Mouse (Mus musculus): ENCODE data around the gene Neurl4. TPM values are rescaled to one million over a fixed set of nuclear protein-coding genes. Genes with fewer than 3 reads are reported as not detected.

Neurl4 gene
- polyA plus RNA-seq, 1 experiment = 42.3 TPM

GRCm38 (mm10) chr11:69932254-69932653, 31.4 kb downstream of the Neurl4 start:
- DNase-seq (ENCODE audit: low read depth) = no peak

DNA sequence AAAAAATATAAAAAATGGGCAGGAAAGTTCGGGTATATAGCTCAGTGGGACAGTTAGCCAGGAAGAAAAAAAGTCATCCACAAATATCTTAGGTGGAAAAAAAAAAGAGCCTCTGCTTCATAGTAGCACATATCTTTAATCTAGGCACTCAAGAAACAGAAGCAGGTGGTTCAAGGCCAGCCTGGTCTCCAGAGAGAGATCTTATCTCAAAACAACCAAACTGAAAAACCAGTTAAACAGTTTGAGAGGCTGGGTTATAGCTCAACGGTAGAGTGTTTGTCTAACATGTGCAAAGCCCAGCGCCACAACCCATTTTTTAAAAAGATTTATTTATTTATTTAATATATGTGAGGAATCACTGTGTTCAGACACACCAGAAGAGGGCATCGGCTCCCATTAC, 32.2 kb downstream of the Neurl4 start:
- no peak for DNase-seq (ENCODE audit: low read depth)

- no peak for DNase-seq (ENCODE audit: low read depth)
Observed at GRCm38 (mm10) chr11:69934169-69934568, 33.3 kb downstream of the Neurl4 start.

- no peak for DNase-seq (ENCODE audit: low read depth)
Observed at GRCm38 (mm10) chr11:69934681-69935080, 33.8 kb downstream of the Neurl4 start.

DNA sequence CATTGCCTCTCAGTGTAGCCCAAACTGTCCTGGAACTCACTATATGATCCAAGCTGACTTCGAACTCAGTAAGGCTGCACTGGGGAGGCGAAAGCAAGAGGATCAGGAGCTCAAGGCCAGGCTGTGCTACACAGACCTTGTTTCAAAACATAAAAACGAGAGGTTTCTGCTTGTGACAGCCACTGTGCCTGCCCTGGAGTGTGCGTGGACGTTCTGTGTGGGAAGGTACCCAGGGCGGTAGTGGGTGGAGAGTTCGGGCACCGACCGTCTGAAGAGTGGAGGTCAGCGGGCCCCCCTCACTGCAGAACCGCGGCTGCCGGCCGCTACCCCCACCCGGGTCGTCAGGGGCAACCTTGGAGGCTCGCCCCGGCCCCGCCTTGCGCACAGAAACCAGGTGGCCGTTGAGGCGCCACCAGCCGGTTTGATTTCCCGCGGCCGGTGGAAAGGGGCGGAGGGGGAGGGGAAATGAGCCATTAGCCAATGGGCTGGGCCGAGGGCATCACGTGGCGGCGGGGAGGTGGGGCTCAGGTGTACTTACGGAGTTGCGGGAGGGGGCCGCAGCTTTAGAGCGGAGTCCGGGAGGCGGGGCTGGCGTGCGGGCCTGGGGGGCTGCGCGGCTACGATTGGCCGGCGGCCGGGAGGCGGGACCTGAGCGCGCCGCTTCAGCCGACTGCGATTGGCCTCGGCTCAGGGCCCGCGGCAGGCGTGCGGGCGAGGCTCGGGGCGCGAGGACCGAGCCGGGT, 34.4 kb downstream of the Neurl4 start, which contains the start of gene Ybx2:
TSS of gene Ybx2 (plus strand) at position 660 of the 743 bp plus-strand sequence.
- no peak for DNase-seq (ENCODE audit: low read depth)

GRCm38 (mm10) chr11:69936156-69936555, 35.3 kb downstream of the Neurl4 start:
- no peak for DNase-seq (ENCODE audit: low read depth)

DNA sequence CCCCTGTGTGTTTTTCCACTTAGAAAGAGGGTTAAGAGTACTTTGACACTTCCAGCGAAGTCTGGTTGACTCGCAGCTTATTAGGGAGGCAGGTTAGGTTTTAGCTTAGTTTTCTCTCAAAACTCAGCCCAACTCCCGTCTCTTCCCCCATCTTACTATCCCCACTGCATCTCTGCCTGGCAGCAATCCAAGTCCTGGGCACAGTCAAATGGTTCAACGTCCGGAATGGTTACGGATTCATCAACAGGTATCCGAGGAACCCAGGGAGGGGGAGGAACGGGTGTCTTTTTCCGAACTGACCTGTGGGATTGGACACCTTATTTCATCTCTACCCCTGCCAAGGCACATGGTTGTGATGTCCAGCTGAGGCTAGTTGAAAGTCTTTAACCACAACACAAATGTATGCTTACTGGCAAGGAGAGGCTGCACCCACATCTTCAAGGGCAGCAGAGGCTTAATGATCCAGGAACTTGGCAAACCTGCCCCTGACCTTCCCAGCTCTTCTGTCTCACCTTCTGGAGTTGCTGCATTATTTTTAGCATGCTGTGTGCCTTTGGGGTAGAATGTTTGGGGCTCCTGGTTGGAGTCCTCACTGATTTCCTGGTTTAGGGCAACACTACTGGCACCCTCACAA, 36.0 kb downstream of the Neurl4 start:
- no peak for DNase-seq (ENCODE audit: low read depth)

- no peak for DNase-seq (ENCODE audit: low read depth)
Observed at GRCm38 (mm10) chr11:69937385-69937784, 36.5 kb downstream of the Neurl4 start.

DNA sequence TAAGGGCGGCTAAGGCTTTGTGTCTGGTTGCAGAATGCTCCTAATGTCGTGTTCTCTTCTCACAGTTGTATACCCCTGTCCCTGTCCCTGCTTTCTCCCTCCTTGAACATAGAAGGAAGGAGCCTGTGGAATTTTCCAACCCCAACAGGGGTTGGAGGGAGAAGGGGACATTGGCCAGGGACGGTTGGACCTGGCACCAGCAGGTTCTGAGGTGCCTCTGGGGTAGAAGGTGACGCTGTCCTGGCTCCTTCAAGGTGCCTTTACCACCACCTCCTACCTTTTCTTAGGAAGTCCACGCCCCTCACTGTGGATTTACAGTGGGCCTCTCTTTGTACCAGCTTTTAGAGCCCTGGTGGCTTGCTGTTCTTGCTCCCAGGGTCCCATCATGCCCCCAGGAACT, 37.0 kb downstream of the Neurl4 start:
- DNase-seq (ENCODE audit: low read depth) = no peak

DNA sequence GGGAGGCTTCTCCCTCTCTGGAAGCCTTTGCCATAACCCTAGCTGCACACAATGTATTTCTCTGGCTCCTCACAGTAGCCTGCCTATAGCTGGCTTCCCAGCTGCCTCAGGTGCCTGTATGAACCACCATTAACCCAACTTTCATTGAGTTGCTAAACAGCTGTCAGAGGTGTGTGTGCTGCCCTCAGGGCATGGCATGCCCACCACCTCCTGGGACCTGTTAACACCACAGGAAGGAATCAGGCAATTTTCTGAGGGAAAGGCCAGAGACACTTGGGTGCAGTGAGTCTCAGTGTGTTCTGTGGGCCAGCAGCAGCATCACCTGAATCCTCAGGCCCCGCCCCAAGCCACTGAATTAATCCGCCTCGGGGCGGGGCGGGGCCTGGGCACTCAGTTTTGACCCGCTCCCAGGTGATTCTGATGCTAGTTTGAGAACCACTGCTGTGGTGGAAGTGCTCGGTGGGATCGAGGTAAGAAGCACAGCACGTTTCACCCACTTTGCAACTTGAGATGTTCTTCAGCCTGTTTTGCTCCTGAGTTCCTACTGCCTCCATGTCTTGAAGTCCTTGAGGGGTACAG, 37.6 kb downstream of the Neurl4 start:
- no peak for DNase-seq (ENCODE audit: low read depth)

DNA sequence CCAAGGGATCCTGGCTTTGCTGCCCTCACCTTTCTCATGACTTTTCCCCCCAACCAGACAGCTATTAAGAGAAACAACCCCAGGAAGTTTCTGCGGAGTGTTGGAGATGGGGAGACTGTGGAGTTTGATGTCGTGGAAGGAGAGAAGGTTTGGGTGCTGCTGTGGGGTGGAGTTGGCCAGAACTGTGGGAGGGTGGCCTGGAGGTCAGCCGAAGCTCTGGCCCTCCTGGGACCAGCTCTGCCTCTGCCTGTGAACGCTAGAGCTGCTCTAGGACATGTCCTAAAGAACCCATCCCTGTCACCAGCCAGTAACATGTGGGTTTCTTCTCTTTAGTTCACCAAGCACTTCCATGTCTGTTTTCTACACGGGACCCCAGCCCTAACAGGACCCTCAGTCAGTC, 38.3 kb downstream of the Neurl4 start:
- DNase-seq (ENCODE audit: low read depth) = no peak

DNA sequence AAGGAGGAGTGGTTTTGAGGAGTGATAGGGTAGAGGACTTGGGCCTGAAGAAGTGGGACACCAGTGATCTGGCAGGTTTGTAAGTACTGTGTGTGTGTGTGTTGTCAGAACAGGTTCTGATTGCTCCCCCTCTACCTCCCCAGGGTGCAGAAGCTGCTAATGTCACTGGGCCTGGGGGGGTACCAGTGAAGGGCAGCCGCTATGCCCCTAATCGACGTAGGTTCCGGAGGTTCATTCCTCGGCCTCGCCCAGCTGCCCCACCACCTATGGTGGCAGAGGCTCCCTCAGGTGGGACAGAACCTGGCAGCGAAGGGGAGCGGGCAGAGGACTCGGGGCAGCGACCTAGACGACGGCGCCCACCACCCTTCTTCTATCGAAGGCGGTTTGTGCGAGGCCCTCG, 38.9 kb downstream of the Neurl4 start:
- DNase-seq (ENCODE audit: low read depth) = no peak

DNA sequence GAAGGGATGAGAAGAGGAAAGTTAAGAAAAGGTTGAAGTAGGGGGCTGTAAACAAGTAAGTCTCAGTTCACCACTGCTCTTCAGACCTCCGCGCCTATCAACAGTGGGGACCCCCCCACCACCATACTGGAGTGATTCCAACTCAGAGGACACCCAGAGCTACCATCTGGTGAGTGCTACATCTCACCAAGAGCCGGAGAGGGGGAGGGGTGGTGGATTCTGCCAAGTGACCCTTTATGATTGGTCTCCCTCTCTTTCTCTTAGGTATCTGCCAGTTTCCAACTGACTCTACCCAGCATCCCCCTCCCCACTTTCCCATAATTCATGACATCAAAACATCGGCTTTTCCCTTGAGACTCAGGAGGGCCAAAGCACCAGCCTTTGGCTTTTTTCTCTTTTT, 40.1 kb downstream of the Neurl4 start:
- DNase-seq (ENCODE audit: low read depth) = no peak

DNA sequence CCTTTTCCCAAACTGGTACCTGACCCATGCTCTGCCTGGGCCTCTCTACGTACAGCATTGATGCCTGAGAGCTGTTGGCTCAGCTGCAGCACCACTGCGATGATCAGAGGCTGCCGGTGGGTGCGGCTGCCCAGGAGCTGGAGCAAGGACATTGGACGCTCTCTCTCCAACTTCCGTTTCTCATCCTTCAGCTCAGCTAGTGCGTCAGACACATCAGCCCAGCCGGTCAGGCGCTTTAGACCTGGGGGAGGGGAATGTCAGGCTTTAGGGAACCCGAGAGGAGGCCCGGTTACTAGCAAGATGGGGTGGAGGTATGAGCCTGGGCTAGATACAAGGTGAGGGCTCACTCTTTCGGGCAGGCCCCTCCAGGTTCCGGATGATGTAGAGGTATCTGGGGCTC, 44.3 kb downstream of the Neurl4 start:
- DNase-seq (ENCODE audit: low read depth) = no peak

DNA sequence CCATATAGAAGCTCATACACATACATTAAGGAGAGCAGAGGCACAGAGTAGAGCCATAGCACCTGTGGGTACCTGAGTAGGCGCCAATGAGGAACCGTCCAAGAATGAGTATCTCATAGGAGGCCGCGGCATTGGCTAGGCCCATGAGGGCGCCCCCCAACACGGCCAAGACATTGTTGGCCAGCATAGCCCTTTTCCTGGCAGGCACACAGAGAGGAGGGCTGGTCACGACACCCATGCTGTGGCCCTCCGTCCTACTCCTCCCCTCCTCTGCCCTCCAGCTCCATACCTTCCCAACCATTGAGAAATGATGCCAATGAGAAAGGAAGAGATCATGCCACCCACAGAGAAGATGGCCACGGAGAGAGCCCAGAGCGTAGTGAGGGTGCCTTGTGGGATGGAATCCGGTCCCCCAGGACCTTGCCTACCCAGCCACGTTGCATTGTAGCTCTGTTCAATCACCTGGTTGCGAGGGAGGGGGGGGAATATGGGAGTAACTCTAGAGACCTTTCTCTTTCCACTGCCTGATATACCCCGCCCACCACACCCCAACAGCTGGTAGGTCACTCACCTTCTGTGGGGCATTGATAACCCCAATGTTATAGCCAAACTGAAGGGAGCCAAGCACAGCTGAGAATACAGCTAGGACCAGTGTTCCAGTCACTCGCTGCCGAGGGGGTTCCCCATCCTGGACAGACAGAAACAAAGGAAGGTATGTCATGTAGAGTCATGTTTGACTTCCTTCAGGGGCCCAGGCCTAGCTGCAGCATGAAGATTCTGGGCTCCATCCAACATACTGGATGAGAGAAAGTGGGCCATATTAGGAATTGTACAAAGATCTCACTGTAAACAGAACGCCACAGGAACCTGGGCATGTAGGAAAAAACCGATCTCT, 45.4 kb downstream of the Neurl4 start:
- no peak for DNase-seq (ENCODE audit: low read depth)

DNA sequence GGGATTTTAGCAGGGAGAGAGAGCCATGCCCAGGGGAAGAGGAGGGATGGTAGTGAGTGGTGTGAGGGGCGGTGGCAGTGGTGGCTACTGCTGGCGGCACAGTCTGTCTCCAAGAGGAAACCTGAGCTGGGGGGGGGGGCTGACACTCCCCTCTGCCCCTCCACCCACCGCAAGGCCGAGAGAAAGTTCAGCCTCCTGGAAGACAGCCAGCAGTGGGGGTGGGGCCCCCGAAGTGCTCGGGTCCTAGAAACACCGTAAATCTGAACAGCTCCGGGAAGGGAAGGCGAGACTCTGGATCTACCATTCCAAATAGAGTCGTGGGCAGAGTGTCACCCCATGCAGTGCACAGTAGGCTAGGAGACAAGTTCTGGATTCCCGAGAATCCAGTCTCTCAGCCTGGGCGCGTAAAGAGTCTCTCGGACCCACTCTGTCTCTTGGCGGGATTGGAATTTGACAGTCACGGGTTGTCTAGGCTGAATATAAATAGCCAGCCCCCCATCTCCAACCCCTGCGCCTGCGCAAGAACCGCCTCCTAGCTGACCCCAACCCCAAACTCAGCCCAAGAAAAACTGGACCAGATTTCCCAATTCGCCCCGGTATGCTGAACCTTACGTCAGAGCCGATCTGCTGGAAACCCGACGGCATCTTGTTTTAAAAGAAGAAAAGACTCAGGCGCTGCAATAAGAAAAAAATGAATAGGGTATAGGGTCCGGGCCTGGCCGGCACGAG, 46.6 kb downstream of the Neurl4 start:
- DNase-seq (ENCODE audit: low read depth) = no peak

GRCm38 (mm10) chr11:69948066-69948762, 47.3 kb downstream of the Neurl4 start, which contains the start of gene Slc2a4:
Gene Slc2a4, minus strand, starts transcription at chr11:69948188.
- DNase-seq (ENCODE audit: low read depth) = no peak

- DNase-seq (ENCODE audit: low read depth) = no peak
Observed at GRCm38 (mm10) chr11:69948763-69949150, 47.9 kb downstream of the Neurl4 start.

DNA sequence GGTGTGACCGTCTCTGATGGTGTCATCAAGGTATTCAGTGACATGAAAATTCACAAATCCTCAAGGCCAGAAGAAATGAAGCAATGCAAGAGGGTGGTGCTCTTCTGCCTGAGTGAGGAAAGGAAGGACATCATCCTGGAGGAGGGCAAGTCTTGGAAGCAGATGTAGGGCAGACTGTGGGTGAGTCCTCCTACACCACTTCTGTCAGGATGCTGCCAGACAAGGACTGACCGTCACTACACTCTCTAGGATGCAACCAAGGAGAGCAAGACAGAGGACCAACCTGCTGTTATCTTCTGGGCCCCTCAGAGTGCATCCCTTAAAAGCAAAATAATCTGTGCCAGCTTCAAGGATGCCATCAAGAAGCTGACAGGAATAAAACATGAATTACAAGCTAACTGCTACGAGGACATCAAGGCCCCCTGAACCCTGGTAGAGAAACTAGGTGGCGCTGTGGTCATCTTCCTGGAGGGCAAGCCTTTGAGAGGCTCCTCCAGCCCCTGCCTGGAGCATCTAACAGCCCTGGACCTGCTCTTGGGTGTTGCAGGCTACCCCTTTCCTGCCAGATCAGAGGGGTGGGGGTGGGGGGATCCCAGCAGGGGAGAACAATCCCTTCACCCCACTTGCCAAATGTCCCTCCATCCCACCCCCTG, 50.1 kb downstream of the Neurl4 start:
- DNase-seq (ENCODE audit: low read depth) = no peak

- DNase-seq (ENCODE audit: low read depth) = no peak
Observed at GRCm38 (mm10) chr11:69952274-69952673, 51.4 kb downstream of the Neurl4 start.
